Mouse (Mus musculus): Measurements from ENCODE around the gene Ewsr1.
"Not testable (repeated sequence)": the region's sequence is repeated elsewhere in the genome, so short reads cannot be mapped to it uniquely, and the experiment has no call there.

Gene Ewsr1

GRCm38 (mm10) chr11:5098035-5098735, 881 bp downstream of the Ewsr1 start:
- peak; percentile 49 for DNase-seq (ENCODE audit: low read depth, low spot score)

DNA sequence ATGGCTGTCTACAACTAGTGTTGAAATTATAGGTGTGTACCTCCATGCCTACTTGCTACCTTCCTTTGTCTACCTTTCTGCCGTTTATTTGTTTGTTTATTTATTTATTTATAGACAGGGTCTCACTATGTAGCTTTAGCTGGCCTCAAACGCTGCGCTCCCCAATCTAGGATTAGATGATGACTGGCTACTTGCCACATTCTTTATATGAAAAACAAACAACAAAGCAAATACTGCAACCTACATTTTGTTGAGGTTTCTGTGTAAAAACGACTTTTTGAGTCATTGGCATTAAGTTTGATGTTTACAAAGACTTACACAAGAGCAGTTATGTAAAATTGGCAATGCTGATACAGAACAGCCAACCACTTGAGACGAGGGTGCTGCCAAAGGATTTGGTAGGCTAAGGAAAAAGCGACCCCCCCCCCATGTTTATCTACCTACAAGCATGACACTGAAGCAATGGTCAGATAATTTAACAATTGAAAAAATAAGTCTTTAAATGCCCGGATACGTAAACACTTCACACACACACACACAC, 2.5 kb downstream of the Ewsr1 start:
- DNase-seq (ENCODE audit: low read depth, low spot score): no peak

DNA sequence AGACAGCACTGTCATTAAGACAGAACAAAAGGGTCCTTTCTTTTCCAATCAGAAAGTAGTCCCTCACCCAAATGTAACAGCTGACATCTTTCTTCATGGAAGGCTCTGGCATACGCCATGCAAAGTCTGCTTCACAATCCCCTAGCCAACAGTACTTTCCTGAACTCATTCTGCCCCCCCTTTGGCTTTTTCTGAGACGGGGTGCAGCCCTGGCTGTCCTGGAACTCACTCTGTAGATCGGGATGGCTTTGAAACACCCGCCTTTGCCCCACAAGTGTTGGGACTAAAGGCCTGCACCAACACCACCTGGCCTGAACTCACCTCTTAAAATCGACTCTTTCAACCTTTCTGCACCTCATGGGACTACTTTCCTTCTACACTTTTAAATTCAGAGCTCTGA, 3.2 kb downstream of the Ewsr1 start:
- DNase-seq (ENCODE audit: low read depth, low spot score): no peak

GRCm38 (mm10) chr11:5091706-5092105, 7.4 kb downstream of the Ewsr1 start:
- peak; percentile 75 for DNase-seq (ENCODE audit: low read depth, low spot score)

GRCm38 (mm10) chr11:5089147-5089546, 9.9 kb downstream of the Ewsr1 start:
- no peak for DNase-seq (ENCODE audit: low read depth, low spot score)

DNA sequence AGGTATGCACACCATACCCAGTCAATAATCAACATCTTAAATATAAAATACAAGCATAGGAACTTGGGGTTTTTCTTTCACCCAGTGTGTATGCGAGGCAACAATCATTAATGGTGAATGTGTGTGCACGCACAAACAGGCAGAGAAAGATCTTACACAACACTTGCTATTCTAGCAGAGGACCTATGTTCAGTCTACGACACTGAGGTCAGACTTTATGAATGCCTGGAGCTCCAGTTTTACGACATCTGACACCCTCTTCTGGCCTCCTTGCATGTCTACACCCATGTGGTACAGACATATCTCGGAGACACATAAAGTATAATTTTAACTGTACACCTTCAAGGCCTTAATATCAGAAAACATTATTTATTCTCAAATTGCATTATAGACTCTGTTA, 22.2 kb downstream of the Ewsr1 start:
- DNase-seq (ENCODE audit: low read depth, low spot score): not testable (repeated sequence)

DNA sequence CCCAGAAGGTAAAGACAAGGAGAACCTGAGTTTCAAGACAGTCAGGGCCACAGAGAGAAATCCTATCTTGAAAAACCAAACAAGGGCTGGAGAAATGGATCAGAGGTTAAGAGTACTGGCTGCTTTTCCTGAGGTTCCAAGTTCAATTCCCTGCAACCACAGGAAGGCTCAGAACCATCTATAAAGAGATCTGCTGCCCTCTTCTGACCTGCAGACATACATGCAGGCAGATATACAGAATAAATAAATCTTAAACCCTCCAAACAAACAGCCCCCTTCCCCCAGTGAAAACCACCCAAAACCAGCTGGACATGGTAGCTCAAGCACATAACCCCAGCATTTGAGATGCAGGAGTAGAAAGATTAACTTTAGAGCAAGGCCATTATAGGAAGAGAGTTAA, 23.3 kb downstream of the Ewsr1 start:
- no peak for DNase-seq (ENCODE audit: low read depth, low spot score)

GRCm38 (mm10) chr11:5074882-5075281, 24.2 kb downstream of the Ewsr1 start:
- peak; percentile 64 for DNase-seq (ENCODE audit: low read depth, low spot score)

DNA sequence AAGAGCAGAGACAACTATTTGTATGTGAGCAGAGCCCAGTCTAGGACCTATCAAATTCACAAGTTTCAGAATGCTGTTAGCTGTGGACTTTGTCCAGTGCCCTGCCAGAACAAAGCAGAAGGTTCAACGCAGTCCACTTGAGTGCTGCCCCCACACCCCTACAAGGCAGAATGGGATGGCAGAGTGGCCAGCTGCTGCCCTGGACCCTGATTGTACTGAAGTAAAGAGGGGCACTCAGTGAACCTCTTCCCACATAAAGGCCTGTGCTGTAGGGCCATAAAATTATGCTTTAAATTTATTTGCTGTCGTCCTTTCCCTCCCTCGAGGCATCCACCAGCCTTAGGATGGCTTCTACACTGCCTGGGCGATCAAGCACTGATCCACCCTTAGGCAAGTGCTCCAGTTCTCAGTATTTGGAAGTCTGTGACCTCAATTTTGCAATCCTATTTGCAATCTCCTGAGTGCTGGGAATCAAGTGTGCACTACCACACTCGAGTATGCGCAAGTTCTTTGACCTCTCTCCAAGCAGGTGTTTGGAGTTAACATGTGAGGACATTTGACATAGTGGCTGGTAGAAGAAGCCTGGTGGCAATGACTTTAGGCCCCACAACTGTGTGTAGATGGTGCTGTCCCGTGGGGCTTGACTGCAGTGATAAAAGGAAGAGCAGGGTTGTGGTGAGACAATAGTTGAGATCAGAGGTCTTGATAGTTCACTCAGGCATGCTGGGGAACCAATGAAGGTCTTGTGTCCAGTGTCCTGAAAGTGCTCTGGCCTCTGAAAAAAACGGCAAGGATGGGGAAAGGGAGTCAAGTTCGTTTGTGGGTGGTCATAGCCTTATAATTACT, 30.7 kb downstream of the Ewsr1 start:
- no peak for DNase-seq (ENCODE audit: low read depth, low spot score)

DNA sequence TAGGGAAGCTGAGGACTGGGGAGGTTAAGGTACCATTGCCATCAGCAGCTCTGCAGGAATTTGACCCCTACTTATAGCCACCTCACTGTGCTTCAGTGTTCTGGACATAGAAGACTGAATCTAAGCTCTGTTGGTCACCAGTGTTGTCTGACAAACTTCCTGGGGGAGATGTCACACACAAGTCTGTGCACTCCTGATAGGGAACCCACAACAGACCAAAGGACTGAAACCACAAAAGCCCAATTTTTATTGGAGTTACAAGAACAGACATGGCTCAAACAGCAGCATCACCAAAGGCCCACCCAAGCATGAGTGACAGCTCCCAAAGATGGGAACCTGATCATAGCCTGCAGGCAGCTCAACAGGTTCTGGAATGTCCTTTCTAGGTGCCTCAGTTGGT, 32.0 kb downstream of the Ewsr1 start:
- DNase-seq (ENCODE audit: low read depth, low spot score): no peak

GRCm38 (mm10) chr11:5065056-5065821, 33.8 kb downstream of the Ewsr1 start, which contains the start of gene Gas2l1:
Gas2l1 (minus strand) TSS chr11:5065327.
- peak; percentile 94 for DNase-seq (ENCODE audit: low read depth, low spot score)

DNA sequence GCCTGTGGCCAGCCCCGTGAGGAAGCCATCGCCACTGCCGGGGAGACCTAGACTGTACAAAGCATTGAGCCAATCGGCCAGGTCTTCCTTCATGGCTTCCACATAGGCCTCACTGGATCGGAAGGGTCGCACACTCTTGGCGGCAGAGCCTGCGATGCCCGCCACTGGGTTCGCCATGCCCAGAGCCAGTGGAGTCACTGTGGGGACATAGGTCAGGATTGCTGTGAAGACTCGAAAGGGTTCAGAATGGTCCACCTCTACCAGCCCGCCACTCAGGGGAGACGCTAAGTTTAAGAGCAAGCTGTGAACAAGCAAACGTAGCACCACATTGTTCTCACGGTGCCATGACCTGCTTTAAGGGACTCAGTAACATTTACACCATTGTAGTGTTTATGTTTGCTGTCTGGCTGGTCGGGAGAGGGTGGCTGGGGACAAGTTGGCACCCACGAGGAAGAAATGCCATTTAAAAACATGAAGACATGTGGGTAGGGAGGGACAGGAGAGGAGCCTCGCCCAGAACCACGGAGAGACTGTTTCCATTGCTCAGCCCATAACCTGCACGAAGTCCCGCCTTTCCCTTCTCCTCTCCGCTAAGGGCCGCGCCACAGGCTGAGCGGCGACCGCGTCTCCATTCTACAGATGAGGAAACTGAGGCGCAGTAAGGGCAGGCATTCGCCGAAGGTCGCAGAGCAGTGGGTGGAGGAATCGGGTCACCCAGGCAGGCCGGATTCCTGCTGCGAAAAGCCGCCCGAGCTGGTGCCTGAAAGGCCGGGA, 34.6 kb downstream of the Ewsr1 start:
- DNase-seq (ENCODE audit: low read depth, low spot score): no peak

- DNase-seq (ENCODE audit: low read depth, low spot score): no peak
Observed at GRCm38 (mm10) chr11:5063561-5064281, 35.3 kb downstream of the Ewsr1 start.

- DNase-seq (ENCODE audit: low read depth, low spot score): no peak
Observed at GRCm38 (mm10) chr11:5062860-5063505, 36.1 kb downstream of the Ewsr1 start.

DNA sequence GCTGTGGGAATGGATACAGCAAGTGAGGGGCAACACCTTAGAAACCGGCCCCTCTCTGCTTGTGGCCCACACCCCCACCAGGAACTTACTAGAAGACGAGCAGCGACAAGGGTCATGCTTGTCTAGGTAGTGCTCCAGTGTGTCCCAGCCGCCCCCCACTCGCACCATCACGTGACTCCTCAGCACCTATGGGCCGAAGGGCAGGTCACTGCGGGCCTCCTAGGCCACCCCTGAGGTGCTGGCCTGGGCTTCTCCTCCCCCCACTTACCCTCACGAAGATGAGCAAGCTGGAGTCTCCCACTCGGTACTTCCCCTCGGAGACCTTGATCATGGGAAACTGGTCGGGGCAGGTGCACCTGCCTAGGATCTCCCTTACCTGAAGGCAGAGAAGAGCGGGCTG, 36.7 kb downstream of the Ewsr1 start:
- no peak for DNase-seq (ENCODE audit: low read depth, low spot score)

DNA sequence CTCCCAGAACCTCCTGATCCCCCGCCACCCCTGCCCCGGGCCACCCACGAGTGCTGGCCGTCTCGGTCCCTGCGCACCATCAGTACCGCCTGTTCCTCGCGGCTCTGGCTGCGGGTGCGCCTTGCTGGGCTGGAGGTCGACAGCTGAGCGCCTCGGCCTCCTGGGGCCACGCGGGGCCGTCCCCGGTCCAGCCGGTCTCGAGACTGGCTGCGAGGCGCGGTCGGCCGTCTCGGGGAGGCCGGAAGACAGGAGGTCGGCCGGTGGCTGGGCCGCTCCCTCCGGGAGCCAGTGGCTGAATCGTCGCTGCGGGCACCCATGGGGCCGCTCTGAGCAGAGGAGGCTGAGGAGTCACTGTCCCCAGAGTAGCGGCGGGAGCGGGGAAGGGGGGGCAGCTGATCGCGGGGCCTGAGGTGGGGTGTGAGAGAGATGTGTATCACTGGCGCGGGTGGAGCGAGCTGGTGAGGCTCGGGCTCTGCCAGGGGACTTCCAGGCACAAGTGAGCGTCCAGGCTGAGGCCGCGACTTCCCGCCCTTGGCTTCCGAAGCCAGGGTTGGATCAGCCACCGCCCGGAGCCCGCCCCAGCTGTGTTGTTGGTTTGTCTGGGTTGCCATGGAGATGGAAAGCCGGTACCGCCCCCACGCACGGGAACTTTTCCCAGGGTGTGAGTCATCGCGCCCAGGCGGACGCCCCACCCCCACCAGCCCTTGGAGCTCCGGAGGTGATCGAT, 37.5 kb downstream of the Ewsr1 start:
- peak; percentile 94 for DNase-seq (ENCODE audit: low read depth, low spot score)

DNA sequence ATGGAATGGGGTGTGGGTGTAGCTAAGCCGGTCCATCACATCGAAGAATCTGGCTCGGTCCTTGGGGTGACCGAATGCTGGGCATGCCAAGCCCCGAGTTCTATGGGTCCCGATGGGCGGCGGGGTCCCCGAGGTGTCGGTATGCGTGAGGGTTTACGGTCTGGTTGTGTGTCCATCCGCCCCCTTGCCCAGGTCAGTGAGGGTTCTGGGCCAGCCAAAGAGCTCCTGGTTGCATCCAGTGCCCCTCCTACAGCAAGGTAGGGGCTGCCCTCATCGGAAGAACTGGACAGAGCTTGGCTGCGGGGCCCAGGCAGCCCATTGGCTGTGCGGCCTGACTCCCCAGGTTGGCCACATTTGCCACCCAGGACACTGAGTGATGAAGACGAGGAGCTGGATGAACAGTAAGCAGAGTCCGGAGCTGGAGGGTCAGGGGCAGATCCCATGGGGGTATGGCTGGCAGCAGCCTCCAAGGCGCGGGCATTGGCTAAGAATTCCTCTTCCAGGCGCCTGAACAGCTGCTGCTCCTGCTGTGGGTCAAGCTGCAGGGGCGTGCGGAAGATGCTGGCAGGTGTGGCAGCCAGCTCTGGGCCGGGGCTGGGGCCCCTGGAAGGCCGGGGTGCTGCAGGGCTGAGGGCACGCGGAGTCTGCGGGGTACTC, 38.2 kb downstream of the Ewsr1 start:
- no peak for DNase-seq (ENCODE audit: low read depth, low spot score)

DNA sequence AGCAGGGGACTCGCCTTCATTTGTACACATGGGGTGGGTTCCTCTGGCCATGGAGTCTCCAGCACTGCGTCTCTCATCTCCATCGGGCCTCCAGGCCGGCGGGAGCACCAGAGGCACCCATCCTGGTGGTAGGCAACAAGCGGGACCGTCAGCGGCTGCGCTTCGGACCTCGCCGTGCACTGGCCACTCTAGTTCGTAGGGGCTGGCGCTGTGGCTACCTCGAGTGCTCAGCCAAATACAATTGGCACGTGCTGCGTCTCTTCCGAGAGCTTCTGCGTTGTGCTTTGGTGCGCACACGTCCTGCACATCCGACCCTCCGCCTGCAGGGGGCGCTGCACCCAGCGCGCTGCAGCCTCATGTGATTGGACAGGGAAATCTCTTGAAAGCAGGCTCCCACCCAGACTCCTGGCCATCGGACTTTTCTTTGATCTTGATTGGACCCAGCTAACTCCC, 39.3 kb downstream of the Ewsr1 start:
- peak; percentile 83 for DNase-seq (ENCODE audit: low read depth, low spot score)

DNA sequence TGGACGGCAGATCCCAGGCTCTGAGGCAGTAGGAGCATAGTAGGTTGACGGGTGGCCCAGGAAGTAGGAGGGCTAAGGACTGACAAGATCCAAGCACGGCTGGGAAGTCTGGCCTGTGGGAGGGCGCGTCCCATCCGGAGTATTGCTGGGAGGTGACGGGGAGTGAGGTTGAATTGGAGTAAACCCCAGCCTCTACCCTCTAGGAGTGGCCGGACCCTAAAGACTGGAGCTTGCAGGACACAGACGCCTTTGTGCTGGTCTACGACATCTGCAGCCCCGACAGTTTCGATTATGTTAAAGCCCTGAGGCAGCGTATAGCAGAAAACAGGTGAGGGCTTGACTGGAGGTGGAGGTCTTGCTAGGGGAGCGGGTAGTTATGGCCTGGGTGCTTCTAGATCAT, 39.8 kb downstream of the Ewsr1 start:
- no peak for DNase-seq (ENCODE audit: low read depth, low spot score)
